ENCODE assay signal across 8 mouse cellular contexts in the genomic region with DNA sequence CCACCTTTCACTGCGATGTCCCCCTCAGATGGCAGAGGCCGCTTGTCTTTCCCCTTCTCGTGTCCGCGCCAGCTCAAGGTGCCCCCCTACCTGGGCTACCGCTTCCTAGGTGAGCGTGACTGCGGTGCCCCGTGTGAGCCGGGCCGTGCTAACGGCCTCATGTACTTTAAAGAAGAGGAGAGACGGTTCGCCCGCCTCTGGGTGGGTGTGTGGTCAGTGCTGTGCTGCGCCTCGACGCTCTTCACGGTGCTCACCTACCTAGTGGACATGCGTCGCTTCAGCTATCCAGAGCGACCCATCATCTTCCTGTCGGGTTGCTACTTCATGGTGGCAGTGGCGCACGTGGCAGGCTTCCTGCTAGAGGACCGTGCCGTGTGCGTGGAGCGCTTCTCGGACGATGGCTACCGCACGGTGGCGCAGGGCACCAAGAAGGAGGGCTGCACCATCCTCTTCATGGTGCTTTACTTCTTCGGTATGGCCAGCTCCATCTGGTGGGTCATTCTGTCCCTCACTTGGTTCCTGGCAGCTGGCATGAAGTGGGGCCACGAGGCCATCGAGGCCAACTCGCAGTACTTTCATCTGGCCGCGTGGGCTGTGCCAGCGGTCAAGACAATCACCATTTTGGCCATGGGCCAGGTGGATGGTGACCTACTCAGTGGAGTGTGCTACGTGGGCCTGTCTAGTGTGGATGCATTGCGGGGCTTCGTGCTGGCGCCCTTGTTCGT. TPM values are rescaled to one million over a fixed set of nuclear protein-coding genes. Genes with fewer than 3 reads are reported as not detected.
DNase-seq lines count a peak whose midpoint lies in the region; ATAC-seq and TF ChIP-seq lines count a peak whose summit lies in the region.

No protein-coding gene starts in this region.

- DNase-seq in R1 (ENCODE audit: low read depth, low spot score) (peak; percentile 51), MN1 (ENCODE audit: low spot score) (no peak)
- peak; percentile 96 to 97 for DNase-seq in cerebellum, postnatal 14 days
- peak; percentile 78 for DNase-seq in gastrocnemius, postnatal 10 days
- DNase-seq in limb, embryonic 11.5 days (ENCODE audit: low spot score), result peak; percentile 86
- peak; percentile 98 for DNase-seq in midbrain, embryonic 11.5 days (ENCODE audit: low spot score, missing footprints)
- DNase-seq in spleen, adult 2 months (ENCODE audit: low read depth in 1 of 2, low spot score in 2 of 2), result peak in 1 of 2 experiments; percentile 16

- ATAC-seq in intestine, embryonic 15.5 days, result peak; percentile 36; the same call in 1 of the 2 replicates
- peak; percentile 23; the same call in 1 of the 2 replicates for ATAC-seq in limb, embryonic 11.5 days (ENCODE audit: insufficient number of reproducible peaks, low FRiP score, low TSS enrichment, low read depth)
- ATAC-seq in midbrain, embryonic 11.5 days (ENCODE audit: low FRiP score), result peak; percentile 36

- no peaks in the 10 kb centered on the region for H3K9me3 ChIP-seq in intestine, embryonic 15.5 days
- H3K9me3 ChIP-seq in limb, embryonic 11.5 days (ENCODE audit: control insufficient read depth, low read length), result no peaks in the 10 kb centered on the region
- H3K9me3 ChIP-seq in midbrain, embryonic 11.5 days (ENCODE audit: control insufficient read depth, low read length), result no peaks in the 10 kb centered on the region

- no peak for TF ChIP-seq CTCF in spleen, adult 2 months (IDR thresholded peaks at IDR 0.05; ENCODE audit: extremely low read depth, insufficient read depth, insufficient read length, insufficient replicate concordance)

- peak overlapping the region; percentile 87 for H3K9ac ChIP-seq in intestine, embryonic 15.5 days
- peak overlapping the region; percentile 95 for H3K9ac ChIP-seq in limb, embryonic 11.5 days (ENCODE audit: low read length)
- H3K9ac ChIP-seq in midbrain, embryonic 11.5 days (ENCODE audit: low read length), result peak overlapping the region; percentile 62

- H3K4me1 ChIP-seq in intestine, embryonic 15.5 days (replicated peaks), result peaks cover 47% of the 10 kb centered on the region
- peaks cover 29% of the 10 kb centered on the region for H3K4me1 ChIP-seq in limb, embryonic 11.5 days (ENCODE audit: control insufficient read depth, insufficient read depth, low read length)
- H3K4me1 ChIP-seq in midbrain, embryonic 11.5 days (ENCODE audit: control insufficient read depth, insufficient read depth, low read length), result peaks cover 54% of the 10 kb centered on the region
- peaks cover 8% of the 10 kb centered on the region for H3K4me1 ChIP-seq in spleen, adult 2 months (ENCODE audit: control insufficient read depth, insufficient read depth, insufficient read length)

- H3K27ac ChIP-seq in intestine, embryonic 15.5 days, result peak overlapping the region; percentile 96
- peak overlapping the region; percentile 88; the same call in 1 of the 2 replicates for H3K27ac ChIP-seq in limb, embryonic 11.5 days (replicated peaks; ENCODE audit: low read depth, low read length)
- H3K27ac ChIP-seq in midbrain, embryonic 11.5 days (ENCODE audit: low read depth, low read length), result no peak overlapping the region
- H3K27ac ChIP-seq in spleen, adult 2 months (ENCODE audit: insufficient read depth, low read length), result no peak overlapping the region

- H3K4me2 ChIP-seq in intestine, embryonic 15.5 days (replicated peaks), result peak overlapping the region; percentile 94
- peak overlapping the region; percentile 88 for H3K4me2 ChIP-seq in limb, embryonic 11.5 days (ENCODE audit: low read depth, severe bottlenecking)
- peak overlapping the region; percentile 79 for H3K4me2 ChIP-seq in midbrain, embryonic 11.5 days

- no peaks in the 10 kb centered on the region for H3K27me3 ChIP-seq in intestine, embryonic 15.5 days (replicated peaks)
- H3K27me3 ChIP-seq in limb, embryonic 11.5 days (ENCODE audit: control insufficient read depth, insufficient read depth, low read length), result no peaks in the 10 kb centered on the region
- peaks cover 3% of the 10 kb centered on the region for H3K27me3 ChIP-seq in midbrain, embryonic 11.5 days (ENCODE audit: control insufficient read depth, insufficient read depth, low read length)
- H3K27me3 ChIP-seq in spleen, adult 2 months (ENCODE audit: control insufficient read depth, insufficient read depth, low read length), result peaks cover 9% of the 10 kb centered on the region; the same call in 1 of the 2 replicates

- no peak for TF ChIP-seq POLR2A in spleen, adult 2 months (IDR thresholded peaks at IDR 0.05; ENCODE audit: low read depth, low read length)

- H3K36me3 ChIP-seq in intestine, embryonic 15.5 days, result no peaks in the 10 kb centered on the region
- H3K36me3 ChIP-seq in limb, embryonic 11.5 days (ENCODE audit: control insufficient read depth, insufficient read depth, low read length), result peaks cover 4% of the 10 kb centered on the region; the same call in 1 of the 2 replicates
- no peaks in the 10 kb centered on the region for H3K36me3 ChIP-seq in midbrain, embryonic 11.5 days (ENCODE audit: control insufficient read depth, insufficient read depth, low read length)
- no peaks in the 10 kb centered on the region for H3K36me3 ChIP-seq in spleen, adult 2 months (ENCODE audit: control insufficient read depth, insufficient read depth, low read length)

- WGBS in intestine, embryonic 15.5 days, result under 1% methylated on average over 46 of the region's 46 CpGs
- 1% methylated on average over 46 of the region's 46 CpGs for WGBS in limb, embryonic 11.5 days
- WGBS in midbrain, embryonic 11.5 days, result under 1% methylated on average over 46 of the region's 46 CpGs
- WGBS in spleen, adult 2 months, result 50% methylated on average over 46 of the region's 46 CpGs

- peak overlapping the region; percentile 80 for H3K4me3 ChIP-seq in intestine, embryonic 15.5 days (replicated peaks)
- H3K4me3 ChIP-seq in limb, embryonic 11.5 days (ENCODE audit: low read depth, low read length), result peak overlapping the region; percentile 72
- H3K4me3 ChIP-seq in midbrain, embryonic 11.5 days (ENCODE audit: low read depth, low read length), result peak overlapping the region; percentile 54
- H3K4me3 ChIP-seq in spleen, adult 2 months (ENCODE audit: extremely low read depth, insufficient read depth, insufficient read length), result peak overlapping the region; percentile 86; the same call in 1 of the 2 replicates

RNA-seq across cellular contexts. Expression of a gene that starts 1.5 kb away (rescaled TPM):
- 10 to 100 TPM; 35.8 to 37.6 TPM for total RNA-seq in gastrocnemius, postnatal 10 days (2021)
- 6.3 and 7.5 TPM in 2 replicates for polyA plus RNA-seq in intestine, embryonic 15.5 days (2015; fragmentation: Nextera tagmentation; extraction: Ambion mirVana)
- polyA plus RNA-seq in limb, embryonic 11.5 days (2014; fragmentation: Nextera tagmentation; extraction: Ambion mirVana), result 15.3 and 19.7 TPM in 2 replicates
- polyA plus RNA-seq in midbrain, embryonic 11.5 days (2014; fragmentation: Nextera tagmentation; extraction: Ambion mirVana), result 5.3 and 6.3 TPM in 2 replicates
- polyA plus RNA-seq in spleen, adult 2 months (2012; rRNA removed), result 4.5 and 5.7 TPM in 2 replicates

RNA-seq across cellular contexts. Expression of a gene that starts 32.4 kb away (rescaled TPM):
- 1 to 10 TPM in 1 of 2 experiments, under 1 TPM in 1; 0.81 to 1.2 TPM for total RNA-seq in gastrocnemius, postnatal 10 days (2021)
- 0.43 and 0.76 TPM in 2 replicates for polyA plus RNA-seq in intestine, embryonic 15.5 days (2015; fragmentation: Nextera tagmentation; extraction: Ambion mirVana)
- polyA plus RNA-seq in limb, embryonic 11.5 days (2014; fragmentation: Nextera tagmentation; extraction: Ambion mirVana), result 0.51 and 0.55 TPM in 2 replicates
- 7.0 and 7.1 TPM in 2 replicates for polyA plus RNA-seq in midbrain, embryonic 11.5 days (2014; fragmentation: Nextera tagmentation; extraction: Ambion mirVana)
- polyA plus RNA-seq in spleen, adult 2 months (2012; rRNA removed), result not detected in 2 replicates

Comparison
In these comparisons a context has a peak if more than half of its experiments do, and no peak if none do; other contexts are left out.
1. H3K27ac ChIP-seq: peak in intestine, embryonic 15.5 days (single experiment) and limb, embryonic 11.5 days (single experiment); none in midbrain, embryonic 11.5 days (single experiment) and spleen, adult 2 months (single experiment).
2. Peak in every context shown above with its lines, with median percentiles within 50 percentile points of each other: ATAC-seq, H3K4me2 ChIP-seq, H3K4me3 ChIP-seq and H3K9ac ChIP-seq.